Mouse (Mus musculus) MEL (cell line): ENCODE data around the gene Arhgef38. TPM values are rescaled to one million over a fixed set of nuclear protein-coding genes. Genes with fewer than 3 reads are reported as not detected.

Experiments used
- DNase-seq: peaks from one replicate; pipeline ENCODE4 v3.0.0; 2011; ENCODE audit warnings: low read depth, low spot score
- H3K27ac ChIP-seq: 2 replicates; pipeline ENCODE4 v1.5.1; 2012; ENCODE audit warnings: low read depth, mild to moderate bottlenecking, control low read depth, low read length, moderate library complexity; ENCODE audit not compliant: control insufficient read depth
- H3K27me3 ChIP-seq, 2 experiments: fragments of 150-350 bp in 1 of 2; sonication (generic) in 1 of 2; 2 replicates each; pipeline ENCODE4 v1.6.1; 2012; ENCODE audit warnings: low read length in 2 of 2, mild to moderate bottlenecking in 2 of 2, improper control_type of control experiment in 1 of 2, moderate library complexity in 1 of 2; ENCODE audit not compliant: insufficient read depth in 2 of 2, control insufficient read depth in 1 of 2
- H3K36me3 ChIP-seq, 2 experiments: 2 replicates each; pipeline ENCODE4 v1.6.1; 2012 to 2014; ENCODE audit warnings: low read length in 2 of 2, improper control_type of control experiment in 1 of 2, inconsistent platforms in 1 of 2, mild to moderate bottlenecking in 1 of 2; ENCODE audit not compliant: insufficient read depth in 2 of 2, control insufficient read depth in 1 of 2
- H3K4me1 ChIP-seq, 2 experiments: fragments of 150-350 bp in 1 of 2; sonication (generic) in 1 of 2; 2 replicates each; pipeline ENCODE4 v1.6.1; 2012; ENCODE audit warnings: low read length in 2 of 2, improper control_type of control experiment in 1 of 2, mild to moderate bottlenecking in 1 of 2; ENCODE audit not compliant: insufficient read depth in 2 of 2, control insufficient read depth in 1 of 2
- H3K4me3 ChIP-seq, 2 experiments: fragments of 150-350 bp in 1 of 2; sonication (generic) in 1 of 2; 2 replicates each; pipeline ENCODE4 v1.5.1; 2012; ENCODE audit warnings: low read depth in 2 of 2, low read length in 2 of 2, mild to moderate bottlenecking in 2 of 2, moderate library complexity in 2 of 2, control low read depth in 1 of 2, improper control_type of control experiment in 1 of 2; ENCODE audit not compliant: control insufficient read depth in 1 of 2, insufficient read depth in 1 of 2
- H3K79me2 ChIP-seq: 2 replicates; pipeline ENCODE4 v1.6.1; 2012; ENCODE audit warnings: mild to moderate bottlenecking, low read length, moderate library complexity; ENCODE audit not compliant: control insufficient read depth, poor library complexity, insufficient read depth
- H3K9ac ChIP-seq: 2 replicates; pipeline ENCODE4 v1.6.1; 2012; ENCODE audit warnings: low read depth, mild to moderate bottlenecking, control low read depth, low read length, moderate library complexity; ENCODE audit not compliant: control insufficient read depth, poor library complexity, severe bottlenecking
- H3K9me3 ChIP-seq: fragments of 150-350 bp; sonication (generic); replicated peaks from 2 replicates; pipeline ENCODE4 v1.6.1; 2012; ENCODE audit warnings: mild to moderate bottlenecking, low read length, improper control_type of control experiment, moderate library complexity; ENCODE audit not compliant: insufficient read depth
- CTCF ChIP-seq, 3 experiments: IDR thresholded peaks in 2 of 3; conservative IDR thresholded peaks in 1 of 3; 2 replicates each; pipeline ENCODE4 v1.5.1; 2011 to 2012; ENCODE audit warnings: low read length in 3 of 3, low read depth in 2 of 3, mild to moderate bottlenecking in 2 of 3, improper control_type of control experiment in 1 of 3, inconsistent platforms in 1 of 3, mixed read lengths in 1 of 3, moderate library complexity in 1 of 3; ENCODE audit not compliant: control insufficient read depth in 1 of 3, insufficient read depth in 1 of 3, poor library complexity in 1 of 3, severe bottlenecking in 1 of 3
- ELF1 ChIP-seq: IDR thresholded peaks from 2 replicates; pipeline ENCODE4 v1.6.1; 2014; ENCODE audit warnings: low read depth, mild to moderate bottlenecking, inconsistent platforms, low read length, improper control_type of control experiment, moderate library complexity
- EP300 ChIP-seq, 2 experiments: IDR thresholded peaks; 2 replicates each; pipeline ENCODE4 v1.6.1; 2011; ENCODE audit warnings: improper control_type of control experiment in 2 of 2, low read length in 2 of 2, low read depth in 1 of 2, mild to moderate bottlenecking in 1 of 2
- KAT2A ChIP-seq: conservative IDR thresholded peaks from 2 replicates; pipeline ENCODE4 v1.6.1; 2012; ENCODE audit warnings: low read depth, low read length, improper control_type of control experiment, inconsistent platforms
- MAZ ChIP-seq: IDR thresholded peaks from 2 replicates; pipeline ENCODE4 v1.6.1; 2012; ENCODE audit warnings: low read depth, mild to moderate bottlenecking, inconsistent platforms, low read length, improper control_type of control experiment
- MYC ChIP-seq: IDR thresholded peaks from 2 replicates; pipeline ENCODE4 v1.6.1; 2011; ENCODE audit warnings: low read depth, mild to moderate bottlenecking, low read length, improper control_type of control experiment, moderate library complexity
- RAD21 ChIP-seq: IDR thresholded peaks from 2 replicates; pipeline ENCODE4 v1.6.1; 2011; ENCODE audit warnings: mild to moderate bottlenecking, low read depth, low read length, improper control_type of control experiment
- TAL1 ChIP-seq: IDR thresholded peaks from 2 replicates; pipeline ENCODE4 v1.6.1; 2012; ENCODE audit warnings: mild to moderate bottlenecking, inconsistent platforms, low read length, moderate library complexity, mixed read lengths
- USF1 ChIP-seq: IDR thresholded peaks from 2 replicates; pipeline ENCODE4 v1.6.1; 2014; ENCODE audit warnings: low read depth, mild to moderate bottlenecking, inconsistent platforms, low read length, improper control_type of control experiment, moderate library complexity
- USF2 ChIP-seq, 2 experiments: IDR thresholded peaks; 2 replicates each; pipeline ENCODE4 v1.6.1; 2011 to 2012; ENCODE audit warnings: improper control_type of control experiment in 2 of 2, low read length in 2 of 2, borderline replicate concordance in 1 of 2, inconsistent platforms in 1 of 2, low read depth in 1 of 2, mild to moderate bottlenecking in 1 of 2; ENCODE audit not compliant: insufficient read depth in 1 of 2
- ZC3H11A ChIP-seq: IDR thresholded peaks from 2 replicates; pipeline ENCODE4 v1.6.1; 2012; ENCODE audit warnings: low read depth, mild to moderate bottlenecking, inconsistent platforms, low read length, improper control_type of control experiment
- ZMIZ1 ChIP-seq: IDR thresholded peaks from 2 replicates; pipeline ENCODE4 v1.6.1; 2012; ENCODE audit warnings: low read depth, mild to moderate bottlenecking, inconsistent platforms, low read length, improper control_type of control experiment, moderate library complexity
- ZNF384 ChIP-seq: IDR thresholded peaks from 2 replicates; pipeline ENCODE4 v1.6.1; 2012; ENCODE audit warnings: low read depth, mild to moderate bottlenecking, inconsistent platforms, low read length, improper control_type of control experiment
- polyA plus RNA-seq, 2 experiments: library from polyadenylated mRNA; stranded (reverse) in 1 of 2; unstranded in 1 of 2; fragments of >175 nt in 1 of 2; fragments of >200 nt in 1 of 2; gene quantifications; 2 replicates each; pipeline versions ENCODE4 v1.2.1 to v1.2.4; 2012; ENCODE audit warnings: low replicate concordance in 2 of 2, low read depth in 1 of 2; ENCODE audit not compliant: insufficient read length in 2 of 2, insufficient read depth in 1 of 2, missing spikeins in 1 of 2
- total RNA-seq: library from RNA; depleted of rRNA; stranded (reverse); fragments of 300-350 nt; gene quantifications from 2 replicates; pipeline ENCODE4 v1.2.3, GENCODE M21; 2012

Gene Arhgef38
- total and polyA plus RNA-seq, 3 experiments = not detected

- H3K9me3 ChIP-seq = no peaks in the 10 kb centered on the region
- no peaks in the 10 kb centered on the region for H3K27me3 ChIP-seq
- no peaks in the 10 kb centered on the region for H3K4me1 ChIP-seq
- no peak for TF ChIP-seq MYC
- no peak for TF ChIP-seq CTCF (IDR thresholded peaks at IDR 0.05 in 2 of 3, conservative IDR thresholded peaks at IDR 0.05 in 1 of 3; ENCODE audit: control insufficient read depth in 1 of 3, insufficient read depth in 1 of 3, low read depth in 2 of 3, low read length in 3 of 3, poor library complexity in 1 of 3, severe bottlenecking in 1 of 3)
- TF ChIP-seq ZMIZ1 = no peak
- no peak for TF ChIP-seq TAL1
- H3K4me3 ChIP-seq = no peak overlapping the region
- H3K79me2 ChIP-seq = no peaks in the 10 kb centered on the region
- no peak overlapping the region for H3K27ac ChIP-seq
- H3K9ac ChIP-seq = no peak overlapping the region
- H3K36me3 ChIP-seq = peaks cover 2 to 18% of the 10 kb centered on the region in 2 experiments; a peak in 3 of 4 replicates
- DNase-seq = no peak
These were observed 130.3 kb downstream of the Arhgef38 start for GRCm38 (mm10) chr3:133104436-133104835.

GRCm38 (mm10) chr3:133103768-133104167 is 131.0 kb downstream of the Arhgef38 start:
- H3K9me3 ChIP-seq = no peaks in the 10 kb centered on the region
- no peak overlapping the region for H3K9ac ChIP-seq
- no peak overlapping the region for H3K4me3 ChIP-seq
- peaks cover 6 to 19% of the 10 kb centered on the region in 2 experiments for H3K36me3 ChIP-seq
- no peak for DNase-seq
- TF ChIP-seq ZNF384 = no peak
- TF ChIP-seq ELF1 = no peak
- TF ChIP-seq ZC3H11A = no peak
- no peak for TF ChIP-seq USF1
- no peak for TF ChIP-seq EP300 (IDR thresholded peaks at IDR 0.05; ENCODE audit: low read depth in 1 of 2, low read length in 2 of 2)
- no peak for TF ChIP-seq MYC
- no peak for TF ChIP-seq MAZ
- no peak for TF ChIP-seq RAD21
- TF ChIP-seq KAT2A = no peak
- no peak overlapping the region for H3K27ac ChIP-seq
- H3K79me2 ChIP-seq = no peaks in the 10 kb centered on the region
- no peaks in the 10 kb centered on the region for H3K27me3 ChIP-seq
- peaks cover 0 to 2% of the 10 kb centered on the region in 2 experiments; a peak in 1 of 4 replicates for H3K4me1 ChIP-seq

GRCm38 (mm10) chr3:133098909-133099308 is 135.8 kb downstream of the Arhgef38 start:
- TF ChIP-seq USF2 (IDR thresholded peaks at IDR 0.05; ENCODE audit: borderline replicate concordance in 1 of 2, insufficient read depth in 1 of 2, low read depth in 1 of 2, low read length in 2 of 2) = no peak
- no peak for TF ChIP-seq ZMIZ1
- no peak for TF ChIP-seq EP300 (IDR thresholded peaks at IDR 0.05; ENCODE audit: low read depth in 1 of 2, low read length in 2 of 2)
- TF ChIP-seq MYC = no peak
- no peak overlapping the region for H3K4me3 ChIP-seq
- DNase-seq = no peak
- H3K9me3 ChIP-seq = no peaks in the 10 kb centered on the region
- H3K9ac ChIP-seq = no peak overlapping the region
- no peaks in the 10 kb centered on the region for H3K27me3 ChIP-seq
- H3K27ac ChIP-seq = no peak overlapping the region
- 0 out of 2 replicates have a peak, but pooled peaks cover 1% of the 10 kb centered on the region for H3K79me2 ChIP-seq
- H3K4me1 ChIP-seq = peaks cover 18% of the 10 kb centered on the region in 2 experiments
- H3K36me3 ChIP-seq = peaks cover 16 to 43% of the 10 kb centered on the region in 2 experiments
